Mouse (Mus musculus): ENCODE measurements around the gene Sema3f. TPM values are rescaled to one million over a fixed set of nuclear protein-coding genes. Genes with fewer than 3 reads are reported as not detected.

The Sema3f gene
- polyA plus RNA-seq, 1 experiment from 2014 or later: 33.6 TPM

DNA sequence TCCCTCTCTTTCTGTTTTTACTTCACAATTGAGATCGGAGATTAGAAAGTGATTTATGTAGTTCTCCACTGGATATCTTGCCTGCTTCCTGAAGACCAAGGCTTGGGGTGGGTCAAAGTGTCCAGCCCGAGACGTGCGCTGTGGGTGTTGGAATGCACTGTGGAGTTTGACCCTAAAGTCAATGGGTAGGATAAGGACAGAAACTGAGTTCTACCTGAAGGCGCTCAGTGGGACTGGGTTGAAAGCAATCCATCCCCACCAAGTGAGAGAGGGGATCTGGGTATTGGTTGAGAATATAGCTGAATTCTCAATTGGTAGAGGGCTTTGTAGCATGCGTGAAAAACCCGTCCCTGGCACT lies 65.1 kb downstream of the Sema3f start:
- H3K27ac ChIP-seq: peak overlapping the region; percentile 81
- H3K36me3 ChIP-seq: no peaks in the 10 kb centered on the region
- no peak for DNase-seq (ENCODE audit: low spot score)
- peaks cover 36% of the 10 kb centered on the region for H3K4me1 ChIP-seq
- no peaks in the 10 kb centered on the region for H3K9me3 ChIP-seq (replicated peaks)
- H3K27me3 ChIP-seq (ENCODE audit: low read depth, poor library complexity, severe bottlenecking): no peaks in the 10 kb centered on the region
- peak overlapping the region; percentile 48; the same call in 1 of the 2 replicates for H3K4me3 ChIP-seq
- WGBS: 48% methylated on average over 7 of the region's 7 CpGs

DNA sequence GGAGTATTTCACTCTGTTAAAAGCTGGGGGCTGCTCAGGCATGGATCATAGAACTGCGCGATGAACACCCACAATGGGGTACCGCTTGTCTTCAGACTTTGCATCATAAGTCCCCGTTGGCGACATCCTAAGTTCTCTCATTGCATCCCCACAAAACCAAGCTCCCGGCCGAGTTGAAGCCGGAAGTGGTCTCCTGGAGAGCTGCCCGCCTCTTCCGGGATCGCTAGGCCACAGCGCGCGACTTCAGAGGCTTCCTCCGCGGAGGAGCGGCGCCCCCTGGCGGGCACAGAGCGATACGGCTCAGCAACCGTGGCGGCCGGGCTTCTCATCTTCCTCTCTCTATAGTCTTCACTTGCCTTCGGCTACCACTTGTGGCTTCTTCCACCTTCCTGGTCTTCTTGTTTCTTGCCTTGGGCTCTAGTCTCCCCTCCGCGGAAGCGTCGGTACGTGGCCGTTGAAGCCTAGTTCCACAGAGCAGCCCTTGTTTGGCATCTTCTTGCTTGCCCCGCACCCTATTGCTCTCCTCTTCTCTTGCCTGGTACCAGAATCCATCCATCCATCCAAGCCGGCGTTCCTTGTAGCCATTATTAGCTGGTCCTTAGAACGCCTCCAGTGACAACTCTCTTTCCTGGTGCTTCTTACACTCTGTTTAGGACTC lies 65.7 kb downstream of the Sema3f start:
- DNase-seq (ENCODE audit: low spot score): peak; percentile 99
- peak overlapping the region; percentile 81 for H3K27ac ChIP-seq
- peak overlapping the region; percentile 48 for H3K4me3 ChIP-seq
- peaks cover 39% of the 10 kb centered on the region for H3K4me1 ChIP-seq
- no peaks in the 10 kb centered on the region for H3K36me3 ChIP-seq
- no peaks in the 10 kb centered on the region for H3K27me3 ChIP-seq (ENCODE audit: low read depth, poor library complexity, severe bottlenecking)
- 6% methylated on average over 35 of the region's 35 CpGs for WGBS
- H3K9me3 ChIP-seq (replicated peaks): no peaks in the 10 kb centered on the region

- H3K4me3 ChIP-seq: peak overlapping the region; percentile 48; the same call in 1 of the 2 replicates
- H3K36me3 ChIP-seq: no peaks in the 10 kb centered on the region
- 94% methylated on average over 13 of the region's 13 CpGs for WGBS
- no peaks in the 10 kb centered on the region for H3K27me3 ChIP-seq (ENCODE audit: low read depth, poor library complexity, severe bottlenecking)
- H3K9me3 ChIP-seq (replicated peaks): no peaks in the 10 kb centered on the region
- H3K27ac ChIP-seq: peak overlapping the region; percentile 81
- no peak for DNase-seq (ENCODE audit: low spot score)
- H3K4me1 ChIP-seq: peaks cover 39% of the 10 kb centered on the region
Observed at GRCm38 (mm10) chr9:107643544-107644214, 66.6 kb downstream of the Sema3f start.

DNA sequence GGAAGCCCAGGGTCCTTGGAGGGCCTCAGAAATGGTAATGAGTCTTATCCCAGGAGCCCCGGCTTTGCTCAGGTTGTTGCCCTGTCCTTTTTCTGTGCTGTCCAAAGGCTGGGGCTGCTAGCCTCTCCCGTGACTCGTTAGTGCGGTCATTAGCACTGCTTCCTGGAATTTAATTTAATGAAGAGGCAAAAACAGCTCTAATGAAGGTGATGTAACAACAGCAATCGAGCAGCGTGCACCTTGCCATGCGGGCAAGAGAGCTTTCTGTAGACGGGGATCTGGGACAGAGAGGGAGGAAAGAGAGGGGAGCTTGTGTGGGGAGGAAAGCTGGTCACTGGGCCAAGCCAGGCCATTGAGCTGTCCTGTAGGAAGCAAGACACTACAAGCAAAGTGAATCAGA lies 68.6 kb downstream of the Sema3f start:
- Histone ChIP-seq H3K27me3 (ENCODE audit: low read depth, poor library complexity, severe bottlenecking) (no peaks in the 10 kb centered on the region), H3K36me3 (no peaks in the 10 kb centered on the region), H3K4me3 (no peak overlapping the region), H3K4me1 (peaks cover 51% of the 10 kb centered on the region), H3K27ac (peak overlapping the region; percentile 50), H3K9me3 (replicated peaks) (no peaks in the 10 kb centered on the region)
- no peak for DNase-seq (ENCODE audit: low spot score)
- 40% methylated on average over 8 of the region's 8 CpGs for WGBS

GRCm38 (mm10) chr9:107640257-107640772 lies 70.0 kb downstream of the Sema3f start:
- Histone ChIP-seq H3K27ac (peak overlapping the region; percentile 50), H3K4me3 (peak overlapping the region; percentile 19; the same call in 1 of the 2 replicates), H3K9me3 (replicated peaks) (no peaks in the 10 kb centered on the region), H3K27me3 (ENCODE audit: low read depth, poor library complexity, severe bottlenecking) (no peaks in the 10 kb centered on the region), H3K4me1 (peaks cover 60% of the 10 kb centered on the region), H3K36me3 (no peaks in the 10 kb centered on the region)
- WGBS: 60% methylated on average over 8 of the region's 8 CpGs
- no peak for DNase-seq (ENCODE audit: low spot score)

DNA sequence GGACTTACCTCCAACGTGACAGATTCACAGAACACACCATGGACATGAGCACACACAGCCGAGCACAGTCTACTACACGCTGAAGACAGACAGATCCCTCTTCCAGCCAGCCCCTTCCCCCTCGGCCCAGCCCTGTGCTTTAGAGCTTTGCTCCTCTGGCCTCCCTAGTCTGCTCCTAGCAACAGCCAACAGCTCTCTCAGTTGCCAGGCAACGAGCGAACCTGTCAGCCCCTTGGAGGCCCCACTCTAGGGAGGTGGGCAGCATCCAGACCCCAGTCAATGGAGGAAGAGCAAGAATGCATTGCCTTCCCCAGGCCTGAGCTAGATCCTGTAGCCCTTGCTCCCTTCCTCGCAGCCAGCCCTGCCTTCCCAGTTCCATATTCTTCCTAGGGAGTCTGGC lies 73.2 kb downstream of the Sema3f start:
- Histone ChIP-seq H3K27me3 (ENCODE audit: low read depth, poor library complexity, severe bottlenecking) (no peaks in the 10 kb centered on the region), H3K9me3 (replicated peaks) (no peaks in the 10 kb centered on the region), H3K36me3 (peaks cover 8% of the 10 kb centered on the region), H3K4me3 (peak overlapping the region; percentile 24; the same call in 1 of the 2 replicates), H3K27ac (peak overlapping the region; percentile 69), H3K4me1 (peaks cover 75% of the 10 kb centered on the region)
- 32% methylated on average over 7 of the region's 7 CpGs for WGBS
- DNase-seq (ENCODE audit: low spot score): peak; percentile 58

- 2% methylated on average over 38 of the region's 38 CpGs for WGBS
- Histone ChIP-seq H3K9me3 (replicated peaks) (no peaks in the 10 kb centered on the region), H3K4me1 (peaks cover 76% of the 10 kb centered on the region)
Observed at GRCm38 (mm10) chr9:107635279-107636028, 74.8 kb downstream of the Sema3f start, which contains the start of gene Gnai2. Gnai2 (minus strand) TSS chr9:107635367.

GRCm38 (mm10) chr9:107634406-107635278 lies 75.6 kb downstream of the Sema3f start:
- peak overlapping the region; percentile 95 for H3K27ac ChIP-seq
- peak overlapping the region; percentile 95 for H3K4me3 ChIP-seq
- H3K27me3 ChIP-seq (ENCODE audit: low read depth, poor library complexity, severe bottlenecking): no peaks in the 10 kb centered on the region
- H3K9me3 ChIP-seq (replicated peaks): no peaks in the 10 kb centered on the region
- H3K4me1 ChIP-seq: peaks cover 78% of the 10 kb centered on the region
- no peak for DNase-seq (ENCODE audit: low spot score)
- under 1% methylated on average over 35 of the region's 35 CpGs for WGBS
- peaks cover 30% of the 10 kb centered on the region for H3K36me3 ChIP-seq

More at GRCm38 (mm10) chr9:107635279-107636028, 74.8 kb downstream of the Sema3f start, which contains the start of gene Gnai2:
- DNase-seq (ENCODE audit: low spot score): peak; percentile 92
- H3K27ac ChIP-seq: peak within 1 kb of the TSS; percentile 95
- no peaks in the 10 kb centered on the region for H3K27me3 ChIP-seq (ENCODE audit: low read depth, poor library complexity, severe bottlenecking)
- H3K4me3 ChIP-seq: peak within 1 kb of the TSS; percentile 95
- H3K36me3 ChIP-seq: peaks cover 23% of the 10 kb centered on the region

DNA sequence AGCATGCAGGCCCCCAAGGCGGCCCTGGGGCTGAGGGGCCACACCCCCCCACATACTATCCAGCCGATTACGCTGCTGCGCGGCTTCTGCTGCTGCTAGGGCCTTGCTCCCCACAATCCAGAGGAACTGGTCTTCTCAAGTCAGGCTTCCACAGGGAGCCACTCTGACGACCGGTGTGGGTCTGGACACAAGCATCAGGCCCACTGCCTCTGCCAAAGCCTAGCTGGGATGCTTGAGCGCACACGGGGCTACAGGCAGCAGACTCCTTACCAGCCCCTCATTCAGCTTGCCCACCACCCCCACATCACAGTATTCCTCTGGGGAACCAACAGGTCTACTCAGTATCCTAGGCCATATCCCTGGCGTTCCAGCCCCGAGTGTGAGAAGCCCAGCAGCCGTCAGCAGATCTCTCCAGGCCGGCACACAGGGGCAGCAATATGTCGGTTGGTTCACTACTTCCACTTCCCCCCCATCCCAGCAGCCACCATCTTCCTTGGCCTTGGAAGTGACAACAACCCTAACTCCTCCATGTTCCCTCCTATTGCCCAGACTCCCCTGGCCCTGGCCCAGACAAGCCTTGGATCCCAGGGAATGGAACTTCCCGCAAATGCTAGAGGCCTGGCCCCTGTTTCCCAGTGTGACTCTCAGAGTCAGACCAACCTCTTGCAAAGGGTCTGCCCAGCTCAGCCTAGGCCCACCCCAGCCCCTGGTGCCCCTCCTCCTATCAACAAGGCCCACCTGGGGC lies 76.4 kb downstream of the Sema3f start:
- Histone ChIP-seq H3K4me3 (peak overlapping the region; percentile 95), H3K27ac (peak overlapping the region; percentile 95), H3K36me3 (peaks cover 36% of the 10 kb centered on the region), H3K27me3 (ENCODE audit: low read depth, poor library complexity, severe bottlenecking) (no peaks in the 10 kb centered on the region), H3K4me1 (peaks cover 86% of the 10 kb centered on the region), H3K9me3 (replicated peaks) (no peaks in the 10 kb centered on the region)
- 3% methylated on average over 15 of the region's 15 CpGs for WGBS
- DNase-seq (ENCODE audit: low spot score): peak; percentile 63

DNA sequence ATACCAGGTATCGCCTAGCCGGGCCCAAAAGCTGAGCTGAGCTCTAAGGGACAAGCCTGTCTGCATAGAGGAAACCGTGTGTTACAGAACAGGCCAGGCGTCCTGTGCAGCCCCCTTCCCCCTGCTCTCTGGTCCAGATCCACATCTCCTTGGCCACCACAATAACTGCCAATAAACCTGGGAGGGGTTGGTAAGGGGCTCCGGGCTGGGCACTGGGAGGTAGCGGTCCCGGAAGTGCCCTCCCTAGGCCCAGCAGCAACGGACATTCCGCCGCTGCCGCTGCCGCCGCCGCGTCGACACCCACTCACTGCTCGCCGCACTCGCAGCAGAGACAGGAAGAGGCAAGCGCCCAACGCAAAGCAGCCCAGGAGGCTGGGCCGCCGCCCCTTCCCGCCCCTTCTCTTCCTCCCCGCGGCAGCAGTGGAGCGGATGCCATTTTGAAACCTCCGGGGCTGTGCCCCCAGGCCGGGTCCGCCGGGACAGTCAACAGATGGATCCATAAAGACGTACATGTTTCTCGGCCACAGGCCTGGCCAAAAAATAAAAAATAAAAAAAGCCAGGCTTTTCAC lies 77.1 kb downstream of the Sema3f start:
- H3K9me3 ChIP-seq (replicated peaks): no peaks in the 10 kb centered on the region
- peaks cover 93% of the 10 kb centered on the region for H3K4me1 ChIP-seq
- peak overlapping the region; percentile 95 for H3K4me3 ChIP-seq
- peaks cover 42% of the 10 kb centered on the region for H3K36me3 ChIP-seq
- H3K27me3 ChIP-seq (ENCODE audit: low read depth, poor library complexity, severe bottlenecking): no peaks in the 10 kb centered on the region
- peak; percentile 80 for DNase-seq (ENCODE audit: low spot score)
- peak overlapping the region; percentile 95 for H3K27ac ChIP-seq
- 2% methylated on average over 33 of the region's 33 CpGs for WGBS

- no peak for DNase-seq (ENCODE audit: low spot score)
- no peaks in the 10 kb centered on the region for H3K9me3 ChIP-seq (replicated peaks)
- H3K36me3 ChIP-seq: peaks cover 48% of the 10 kb centered on the region
- WGBS: 76% methylated on average over 6 of the region's 6 CpGs
- no peaks in the 10 kb centered on the region for H3K27me3 ChIP-seq (ENCODE audit: low read depth, poor library complexity, severe bottlenecking)
- peaks cover 96% of the 10 kb centered on the region for H3K4me1 ChIP-seq
- H3K27ac ChIP-seq: peak overlapping the region; percentile 95
- H3K4me3 ChIP-seq: peak overlapping the region; percentile 95
Observed at GRCm38 (mm10) chr9:107632478-107632877, 77.8 kb downstream of the Sema3f start.

Data from limb, embryonic 10.5 days (tissue).